Mouse (Mus musculus) heart, adult 11 months (tissue): ENCODE results near the gene Brms1l.
"Not testable (repeated sequence)": the region's sequence is repeated elsewhere in the genome, so short reads cannot be mapped to it uniquely, and the experiment has no call there.

Experiments
- DNase-seq: peaks from one replicate; pipeline ENCODE4 v3.0.0; 2022

The Brms1l gene

DNA sequence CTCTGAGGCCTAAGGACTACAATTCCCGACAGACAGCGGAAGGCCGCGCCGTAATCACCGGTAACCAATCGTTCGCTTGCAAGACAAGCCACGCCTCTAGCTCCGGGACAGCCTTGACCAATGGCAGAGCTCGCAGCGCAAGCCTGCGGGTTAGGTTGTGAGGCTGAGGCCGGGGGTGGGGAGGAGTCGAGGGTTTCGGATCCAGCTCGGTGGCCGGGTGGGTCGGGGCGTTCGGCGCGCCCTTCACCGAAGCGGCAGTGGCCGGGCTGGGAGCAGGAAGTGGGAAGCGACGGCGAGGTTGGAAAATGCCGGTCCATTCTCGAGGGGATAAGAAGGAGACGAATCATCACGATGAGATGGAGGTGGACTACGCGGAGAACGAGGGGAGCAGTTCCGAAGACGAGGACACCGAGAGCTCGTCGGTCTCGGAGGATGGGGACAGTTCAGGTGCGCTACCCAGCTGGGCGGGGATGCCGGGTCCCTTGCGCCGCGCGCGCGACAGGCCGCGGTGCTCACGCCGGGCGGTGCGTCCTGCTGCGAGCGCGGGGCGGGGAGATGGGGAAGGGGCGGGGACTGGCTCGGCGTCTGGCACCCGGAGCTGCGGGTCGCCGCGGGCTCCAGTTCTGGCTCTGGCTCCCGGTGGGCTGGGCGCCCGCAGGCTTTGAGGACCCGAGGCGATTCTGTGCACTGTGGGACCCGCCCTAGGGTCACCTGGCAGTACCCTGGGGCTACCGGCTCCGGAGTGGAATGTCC lies at the start of gene Brms1l:
Brms1l (plus strand) TSS at position 126 of the 753 bp plus-strand sequence.
- peak; percentile 100 for DNase-seq

DNA sequence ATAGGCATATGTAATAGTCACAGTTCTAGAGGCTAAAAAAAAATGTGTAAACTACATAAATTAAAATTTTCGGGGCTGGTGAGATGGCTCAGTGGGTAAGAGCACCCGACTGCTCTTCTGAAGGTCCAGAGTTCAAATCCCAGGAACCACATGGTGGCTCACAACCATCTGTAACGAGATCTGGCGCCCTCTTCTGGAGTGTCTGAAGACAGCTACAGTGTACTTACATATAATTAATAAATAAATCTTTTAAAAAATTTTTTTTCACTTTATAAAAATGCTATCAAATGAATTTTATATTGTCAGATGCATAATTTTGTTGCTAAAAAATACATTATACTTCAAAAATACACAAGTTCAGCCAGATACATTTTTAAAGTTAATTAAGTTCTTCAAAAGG lies 41.6 kb upstream of the Brms1l start:
- DNase-seq = not testable (repeated sequence)

DNA sequence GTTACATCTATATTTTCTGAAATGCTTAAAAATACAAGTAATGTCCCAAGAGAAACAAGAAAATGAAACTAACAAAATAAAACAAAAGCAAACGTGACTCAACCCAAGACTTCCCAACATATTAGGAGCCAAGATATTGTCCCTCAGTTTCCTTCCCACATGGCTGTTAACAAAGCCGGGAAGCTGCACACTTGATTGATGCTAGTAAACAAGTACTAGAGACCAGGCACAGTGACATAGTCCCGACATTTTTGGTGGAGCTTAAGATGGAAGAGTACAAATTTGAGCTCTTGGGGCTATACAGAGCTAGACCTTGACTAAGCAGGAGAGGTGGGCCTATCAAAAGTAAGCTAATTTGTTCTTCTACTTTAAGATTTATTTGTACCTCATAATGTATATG lies 39.0 kb upstream of the Brms1l start:
- peak; percentile 92 for DNase-seq

DNA sequence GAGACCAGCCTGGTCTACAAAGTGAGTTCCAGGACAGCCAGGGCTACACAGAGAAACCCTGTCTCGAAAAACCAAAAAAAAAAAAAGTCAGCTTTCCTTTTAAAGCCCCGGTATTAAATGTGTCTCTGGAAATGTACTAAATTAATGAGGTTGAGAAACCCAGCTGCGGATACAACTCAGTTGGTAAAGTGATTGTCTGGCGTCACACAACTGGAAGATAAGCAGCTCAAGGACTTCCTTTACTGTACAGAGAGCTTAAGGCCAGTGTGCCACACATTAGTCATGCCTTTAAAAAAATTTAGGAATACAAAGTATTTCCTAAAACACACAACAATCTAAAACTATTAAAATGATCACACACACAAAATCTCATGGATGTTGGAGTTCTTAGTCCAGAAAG lies 37.4 kb upstream of the Brms1l start:
- DNase-seq = no peak

DNA sequence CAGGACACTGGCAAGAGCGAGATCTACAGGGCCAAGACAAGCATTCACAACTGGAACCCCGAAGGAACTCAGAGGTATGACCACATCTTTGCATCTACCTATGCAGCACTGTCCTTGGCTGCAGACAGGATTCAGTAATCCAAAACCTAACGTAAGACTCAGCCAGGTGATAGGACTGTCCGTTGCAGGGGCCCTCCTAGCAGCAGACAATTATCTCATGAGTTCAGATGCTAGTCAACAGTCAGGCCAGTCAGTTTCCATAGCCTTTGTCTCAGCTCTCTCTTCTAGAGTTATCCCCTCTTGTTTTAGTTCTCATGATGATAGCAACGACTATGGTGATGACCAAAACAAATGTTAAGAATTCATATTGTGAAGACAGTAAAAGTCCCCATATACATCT lies 36.0 kb upstream of the Brms1l start:
- DNase-seq = no peak

DNA sequence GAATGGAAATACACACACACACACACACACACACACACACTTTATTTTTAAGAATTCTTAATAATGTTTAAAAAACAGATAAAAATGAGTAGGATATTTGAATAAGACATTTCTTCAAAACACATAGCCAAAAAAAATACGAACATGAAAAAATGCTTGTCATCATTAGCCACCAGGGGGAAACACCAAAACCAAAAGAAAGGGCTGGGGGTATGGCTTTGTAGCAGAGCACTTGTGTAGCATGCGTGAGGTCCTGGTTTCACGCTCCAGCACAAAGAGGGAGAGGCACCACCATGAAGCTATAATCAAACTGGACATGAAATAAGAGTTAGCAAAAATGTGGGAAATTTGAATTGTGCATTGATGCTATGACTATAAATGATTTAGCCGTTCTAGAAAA lies 35.0 kb upstream of the Brms1l start:
- DNase-seq = no peak

DNA sequence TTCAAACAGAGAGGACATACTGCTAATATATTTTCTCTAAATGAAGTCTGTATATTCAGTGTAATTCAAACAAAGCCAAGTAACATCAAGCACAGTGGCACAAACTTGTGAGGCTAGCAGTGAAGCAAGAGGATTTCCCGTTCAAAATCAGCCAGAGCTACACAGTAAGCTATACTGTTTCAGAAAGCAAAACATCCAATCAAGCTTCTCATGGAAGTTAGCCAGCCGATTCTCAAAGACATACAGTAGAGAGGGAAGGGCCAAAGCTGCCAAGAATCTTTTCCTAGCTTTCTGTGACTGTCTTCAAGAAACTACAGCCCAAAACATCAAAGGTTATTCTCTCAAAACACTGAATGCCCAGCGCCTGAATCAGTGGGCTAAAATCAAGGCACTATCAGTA lies 31.1 kb upstream of the Brms1l start:
- no peak for DNase-seq

DNA sequence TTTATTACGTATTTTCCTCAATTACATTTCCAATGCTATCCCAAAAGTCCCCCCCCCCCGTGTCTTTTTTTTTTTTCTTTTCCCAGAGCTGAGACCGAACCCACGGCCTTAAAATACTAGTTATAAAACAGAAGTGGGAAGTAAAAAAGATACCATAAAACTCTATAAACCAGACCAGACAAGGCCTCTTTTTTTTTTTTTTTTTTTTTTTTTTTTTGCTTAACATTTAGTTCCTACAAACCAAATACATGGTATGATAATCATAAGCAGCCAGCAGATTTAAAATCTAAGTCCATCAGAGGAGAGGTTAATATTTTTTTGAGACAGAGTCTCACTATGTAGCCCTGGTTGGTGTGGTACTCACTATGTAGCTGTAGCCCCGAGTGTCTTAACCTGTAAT lies 19.6 kb upstream of the Brms1l start:
- DNase-seq = no peak

DNA sequence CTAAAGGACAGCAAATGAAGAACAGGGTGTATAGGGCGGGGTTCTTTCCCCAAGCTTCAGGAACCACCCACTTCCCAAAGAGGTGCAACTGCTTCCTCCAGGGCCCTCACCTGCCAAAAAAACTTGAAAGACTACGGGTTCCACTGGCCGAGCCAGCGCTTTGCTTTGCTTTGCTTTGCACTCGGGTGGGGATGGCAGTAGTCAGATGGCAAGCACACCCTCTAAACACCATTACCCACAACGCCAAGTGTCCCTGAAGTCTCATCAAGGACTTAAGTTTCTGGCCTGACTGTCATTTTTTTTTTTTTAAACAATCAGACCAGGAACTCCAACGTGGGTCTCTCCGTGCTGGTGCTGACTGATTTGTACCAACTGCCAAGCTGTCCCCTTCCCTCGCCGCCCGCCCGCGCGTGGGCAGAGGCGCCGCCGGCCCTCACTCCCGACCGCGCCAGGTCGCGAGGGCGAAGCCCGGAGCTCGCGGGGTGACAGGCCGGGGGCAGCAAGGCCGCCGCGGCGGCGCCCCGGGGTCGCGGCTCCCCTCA lies 15.9 kb upstream of the Brms1l start:
- peak; percentile 97 for DNase-seq

DNA sequence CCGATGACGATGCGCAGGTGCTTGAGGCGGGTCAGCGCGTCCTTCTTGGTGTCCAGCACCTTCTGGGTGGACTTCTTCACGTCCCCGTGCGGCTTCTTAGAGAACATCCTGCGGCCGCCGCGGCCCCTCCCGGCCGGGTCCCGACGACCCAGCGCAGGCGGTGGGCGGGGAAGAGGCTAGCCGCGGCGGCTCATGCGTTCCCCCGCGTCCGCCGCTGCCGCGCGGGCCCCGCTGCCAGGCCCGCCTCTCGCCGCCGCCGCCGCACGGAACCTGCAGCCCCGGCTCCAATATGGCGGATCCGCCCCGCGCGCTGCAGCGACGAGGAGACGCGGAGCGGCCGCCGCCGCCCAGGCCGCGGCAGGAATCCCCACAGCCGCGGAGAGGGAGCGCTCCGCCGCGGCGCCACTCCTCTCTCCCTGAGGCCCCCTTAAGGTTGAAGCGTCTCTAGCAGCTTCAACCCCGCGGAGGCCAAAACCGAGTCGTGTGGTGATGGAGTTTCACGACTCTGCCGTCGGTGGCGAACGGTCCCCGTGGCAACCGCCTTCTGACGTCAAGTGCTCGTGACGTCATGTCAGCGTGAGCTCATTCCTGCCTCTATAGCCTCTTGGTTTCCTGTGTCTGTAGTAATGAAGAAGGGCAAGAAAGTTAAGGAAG lies 15.3 kb upstream of the Brms1l start, which contains the start of gene Ralgapa1:
Ralgapa1 (minus strand) TSS at position 507 of the 654 bp plus-strand sequence.
- peak; percentile 99 for DNase-seq

DNA sequence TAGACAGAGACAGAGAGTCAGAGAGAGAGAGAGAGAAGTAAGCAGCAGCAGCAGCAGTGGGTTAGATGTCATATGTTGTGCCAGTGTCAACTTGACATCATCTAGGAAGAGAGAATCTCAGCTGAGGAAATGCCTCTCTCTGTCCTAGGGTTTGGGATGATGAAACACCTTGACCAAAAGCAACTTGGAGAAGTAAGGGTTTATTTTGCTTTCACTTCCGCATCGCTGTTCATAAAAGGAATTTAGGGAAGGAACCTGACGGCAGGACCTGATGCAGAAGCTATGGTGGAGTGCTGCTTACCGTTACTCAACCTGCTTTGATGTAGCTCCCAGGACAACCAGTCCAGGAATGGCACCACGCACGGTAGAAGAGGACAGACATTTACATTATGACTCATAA lies 12.1 kb upstream of the Brms1l start:
- no peak for DNase-seq

DNA sequence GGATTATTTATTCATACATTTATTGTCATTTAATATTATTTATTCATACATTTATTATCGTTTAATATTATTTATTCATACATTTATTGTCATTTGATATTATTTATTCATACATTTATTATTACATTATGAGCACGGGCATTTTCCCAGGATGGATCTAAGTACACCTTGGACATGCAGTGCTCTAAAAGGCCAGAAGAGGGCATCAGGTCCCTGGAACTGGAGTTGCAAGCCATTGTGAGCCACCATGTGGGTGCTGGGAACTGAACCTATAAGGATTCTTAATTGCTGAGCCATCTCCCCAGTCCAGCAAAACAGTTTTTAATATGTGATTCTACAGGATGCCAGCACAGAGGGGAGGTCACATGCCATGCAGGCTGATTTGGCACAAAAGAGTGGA lies 10.6 kb upstream of the Brms1l start:
- no peak for DNase-seq

DNA sequence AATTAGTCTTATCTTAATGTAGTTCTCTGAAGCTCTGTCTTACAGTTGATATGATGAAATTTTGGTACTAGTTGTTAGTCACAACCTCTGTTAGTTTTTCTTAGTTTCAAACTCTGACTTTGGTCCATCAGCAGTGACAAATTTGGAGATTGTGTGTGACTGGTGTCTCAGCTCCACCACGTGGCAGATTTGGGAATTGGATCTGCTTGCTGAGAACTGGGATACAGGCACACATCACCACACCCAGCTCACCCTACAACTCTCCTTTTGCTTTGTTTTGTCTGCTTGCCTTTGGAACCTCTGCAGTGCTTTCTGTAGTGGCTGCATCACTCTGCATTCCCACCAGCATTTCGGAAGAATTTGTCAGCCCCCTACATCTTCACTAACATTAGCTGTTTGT lies 5.0 kb upstream of the Brms1l start:
- DNase-seq = peak; percentile 94

DNA sequence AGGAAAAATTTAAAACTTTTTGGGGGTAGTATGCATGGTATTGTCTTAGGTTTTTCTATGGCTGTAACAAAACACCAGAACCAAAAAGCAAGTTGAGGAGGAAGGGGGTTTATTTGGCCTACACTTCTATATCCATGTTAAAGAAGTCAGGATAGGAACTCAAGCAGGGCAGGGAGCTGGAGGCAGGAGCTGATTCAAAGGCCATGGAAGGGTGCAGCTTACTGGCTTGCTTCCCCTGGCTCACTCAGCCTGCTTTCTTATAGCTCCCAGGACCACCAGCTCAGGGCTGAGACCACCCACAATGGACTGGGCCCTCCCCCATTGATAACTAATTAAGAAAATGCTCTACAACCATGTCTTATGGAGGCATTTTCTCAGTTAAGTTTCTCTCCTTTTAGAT lies 3.2 kb upstream of the Brms1l start:
- peak; percentile 59 for DNase-seq

DNA sequence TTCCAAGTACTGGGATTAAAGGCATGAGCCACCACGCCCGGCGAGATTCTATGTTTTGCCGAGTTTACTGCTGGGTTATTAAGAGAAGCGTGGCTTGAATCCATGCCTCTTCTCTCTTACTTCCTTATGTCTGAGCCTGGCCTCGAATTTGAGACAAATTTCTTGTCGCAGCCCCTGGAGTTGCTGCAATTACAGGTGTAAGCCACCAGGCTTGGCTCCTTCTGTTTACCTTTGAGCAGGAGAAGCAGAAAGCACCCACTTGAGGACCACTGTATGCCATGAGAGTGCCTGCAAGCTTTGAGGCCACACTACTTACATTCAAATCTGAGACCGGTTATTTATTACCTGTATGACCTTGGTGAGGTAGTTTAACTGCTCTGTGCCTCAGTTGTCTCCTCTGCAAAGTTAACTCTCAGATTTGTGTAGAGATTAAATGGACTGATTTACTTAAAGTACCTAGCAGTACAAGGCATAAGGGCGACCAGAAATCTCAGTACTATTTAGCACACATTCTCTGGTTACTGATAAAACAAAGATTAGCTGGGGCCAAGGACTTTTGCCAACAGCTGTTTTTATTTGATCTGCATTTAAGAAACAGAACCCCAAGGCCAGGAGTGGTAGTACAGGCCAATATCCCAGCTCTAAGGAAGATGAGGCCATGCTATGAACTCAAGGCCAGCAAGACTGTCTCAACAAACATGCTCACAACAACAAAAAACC lies 2.1 kb upstream of the Brms1l start:
- peak; percentile 75 for DNase-seq

DNA sequence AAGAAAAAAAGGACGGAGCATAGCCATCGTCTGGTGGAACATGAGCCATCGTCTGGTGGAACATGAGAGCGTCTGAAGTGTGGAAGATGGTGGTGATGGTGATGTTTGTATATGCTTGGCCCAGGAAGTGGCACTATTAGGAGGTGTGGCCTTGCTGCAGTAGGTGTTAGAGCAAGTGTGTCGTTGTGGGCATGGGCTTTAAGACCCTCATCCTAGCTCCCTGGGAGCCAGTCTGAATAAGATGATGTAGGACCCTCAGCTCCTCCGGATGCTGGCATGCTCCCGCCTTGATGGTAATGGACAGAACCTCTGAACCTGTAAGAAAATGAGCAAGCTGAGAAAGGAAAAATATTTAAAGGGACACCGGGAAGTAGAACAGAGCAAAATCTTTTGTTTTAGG lies 1.2 kb upstream of the Brms1l start:
- peak; percentile 86 for DNase-seq

DNA sequence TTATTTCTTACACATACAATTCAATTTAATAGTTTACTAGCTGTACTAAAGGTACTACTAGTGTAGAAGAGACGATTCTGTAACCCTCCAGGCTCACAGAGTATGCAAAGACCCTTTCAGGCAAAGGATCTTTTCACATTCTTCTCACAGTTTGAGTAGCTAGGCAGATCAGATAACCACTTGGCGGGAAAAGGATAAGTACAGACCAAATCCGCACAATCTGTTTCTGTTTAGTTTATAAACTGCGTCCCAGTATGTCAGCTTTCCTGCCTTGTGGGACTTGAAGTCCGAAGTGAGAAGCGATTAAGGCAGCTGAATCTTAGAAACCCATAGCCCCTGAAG lies 296 bp upstream of the Brms1l start:
- no peak for DNase-seq

DNA sequence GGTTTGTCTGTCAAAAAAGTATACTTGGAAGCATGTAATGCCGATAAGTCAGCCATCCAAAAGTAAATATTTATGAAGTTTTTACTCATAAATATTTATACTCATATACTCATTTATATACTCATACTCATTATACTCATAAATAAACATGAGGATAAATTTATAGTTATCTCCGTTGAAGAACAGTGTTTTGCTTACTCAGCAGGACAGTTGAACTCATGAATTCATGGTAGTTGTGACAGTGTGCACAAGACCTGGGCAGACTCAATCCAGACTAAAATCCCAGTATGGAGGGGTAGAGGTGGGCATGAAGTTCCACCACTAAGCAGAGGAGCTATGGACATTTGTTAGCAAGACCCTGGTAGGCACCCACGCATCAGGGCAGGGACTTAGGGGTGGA lies 1.4 kb downstream of the Brms1l start:
- peak; percentile 64 for DNase-seq

DNA sequence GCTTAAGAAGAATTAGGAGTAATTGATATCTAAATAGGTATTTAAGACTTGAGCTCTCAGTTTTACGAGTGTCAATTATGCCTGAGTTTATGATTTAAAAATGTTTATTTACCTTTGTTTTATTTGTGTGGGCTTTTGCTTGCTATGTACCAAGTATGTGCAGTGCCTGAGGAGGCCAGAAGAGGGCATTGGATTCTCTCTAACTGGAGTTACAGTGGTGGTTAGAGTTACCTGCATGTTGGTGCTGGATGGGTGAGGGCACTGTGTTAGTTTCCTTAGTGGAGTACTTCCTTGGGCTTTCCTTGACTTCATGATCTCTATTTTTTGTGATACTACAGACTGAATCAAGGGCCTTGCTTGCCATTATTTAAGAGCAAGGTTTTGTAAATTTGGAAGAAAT lies 10.6 kb downstream of the Brms1l start:
- peak; percentile 71 for DNase-seq

DNA sequence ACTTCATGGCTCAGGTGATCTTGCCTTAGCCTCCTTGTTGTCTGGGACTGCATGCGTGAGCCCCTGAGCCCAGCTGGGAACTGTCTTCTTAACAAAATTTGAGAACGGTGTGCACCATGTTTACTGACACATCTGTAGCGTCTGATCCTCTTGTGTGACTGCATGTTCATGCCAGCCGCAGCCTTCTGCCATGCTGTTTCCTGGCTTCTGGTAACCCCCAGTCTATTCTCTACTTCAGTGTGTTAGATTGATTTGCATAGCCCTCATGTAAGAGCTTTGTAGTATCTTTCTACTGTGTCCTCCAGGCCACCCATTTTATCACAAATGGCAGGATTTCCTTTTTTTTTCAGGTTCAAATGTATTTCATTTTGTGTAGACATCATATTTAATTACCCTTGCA lies 11.7 kb downstream of the Brms1l start:
- peak; percentile 66 for DNase-seq

DNA sequence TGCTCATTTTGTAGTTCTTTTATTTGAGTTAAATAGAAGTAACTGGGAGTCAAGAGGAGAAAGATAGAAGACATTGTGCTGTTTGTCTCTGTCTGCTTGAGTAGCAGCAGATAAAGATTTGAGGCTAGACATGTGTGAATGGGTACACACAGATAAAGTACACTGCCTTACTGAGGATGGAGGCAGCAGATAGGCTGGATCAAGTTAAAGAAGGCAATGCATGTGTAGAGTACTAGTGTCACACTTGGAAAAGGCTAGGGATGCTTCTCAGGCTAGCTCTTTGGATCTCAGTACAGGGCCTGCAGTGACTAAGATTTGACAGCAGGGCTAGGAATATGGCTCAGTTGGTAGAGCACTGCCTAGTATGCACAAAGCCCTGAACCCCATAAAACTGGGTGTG lies 14.5 kb downstream of the Brms1l start:
- DNase-seq = peak; percentile 23

DNA sequence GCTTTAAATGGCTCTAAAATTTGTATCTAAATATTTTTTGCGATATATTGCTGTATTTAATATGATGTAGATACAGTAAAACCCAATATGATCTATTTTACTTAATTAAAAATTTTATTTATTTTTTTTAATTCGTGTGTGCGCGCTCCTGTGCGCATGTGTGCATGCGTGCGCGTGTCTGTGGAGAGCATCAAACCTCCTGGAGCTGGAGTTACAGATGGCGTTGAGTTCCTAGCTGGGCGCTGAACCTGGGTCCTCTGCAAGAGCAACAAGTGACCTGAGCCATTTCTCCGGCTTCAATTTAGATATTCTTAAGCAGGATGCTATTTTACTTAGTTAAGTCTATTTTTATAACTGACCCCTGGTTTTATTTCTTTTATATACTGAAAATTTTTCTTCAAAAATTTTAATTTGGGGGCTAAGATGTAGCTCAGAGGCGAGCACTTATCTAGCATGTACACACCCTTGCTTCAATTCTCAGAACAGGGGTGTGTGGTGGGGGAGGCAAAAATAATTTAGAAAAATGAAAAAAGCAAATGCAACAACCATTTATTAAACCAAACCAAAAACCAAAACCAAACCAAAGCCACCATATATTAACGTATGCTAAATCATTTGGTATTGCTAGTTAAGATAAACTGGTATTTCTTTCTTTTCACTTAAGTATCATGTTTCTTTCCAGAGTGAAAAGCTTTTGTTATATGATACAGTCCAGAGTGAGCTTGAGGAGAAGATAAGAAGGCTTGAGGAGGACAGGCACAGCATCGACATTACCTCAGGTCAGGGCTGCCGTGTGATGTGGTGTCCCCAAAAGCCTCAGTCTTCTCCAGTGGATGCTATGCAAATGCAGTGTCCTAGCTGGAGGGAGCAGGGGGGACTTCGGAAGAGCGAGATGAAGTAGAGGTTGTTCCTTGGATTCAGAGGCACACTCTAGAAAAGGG lies 23.6 kb downstream of the Brms1l start:
- DNase-seq = peak; percentile 16

DNA sequence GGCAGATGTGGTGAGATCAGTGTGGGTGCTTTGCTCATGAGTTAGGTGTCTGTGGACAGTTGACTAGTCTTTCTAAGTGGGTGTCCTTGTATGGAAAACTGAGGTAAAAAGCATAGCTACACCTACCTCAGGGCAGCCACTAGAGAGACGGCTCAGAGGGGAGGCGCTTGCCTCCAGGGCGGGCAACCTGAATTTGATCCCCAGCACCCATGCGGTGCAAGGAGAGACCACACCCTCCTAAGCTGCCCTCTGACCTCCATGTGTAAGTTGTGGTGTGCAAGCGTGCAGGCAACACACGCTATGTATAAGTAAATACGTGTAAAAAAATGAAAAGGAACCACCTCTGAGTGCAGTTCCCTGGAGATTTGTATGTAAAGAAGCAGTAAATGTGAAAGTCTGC lies 24.5 kb downstream of the Brms1l start:
- no peak for DNase-seq
